Mouse (Mus musculus) MEL (cell line): ENCODE measurements at regions not wholly inside any gene's neighbourhood (a gene's known extent, or its start where the extent isn't known, plus 50 kb on each side); places are given as distances from the start of the nearest gene placed in this dataset.
"Not testable (repeated sequence)": the region's sequence is repeated elsewhere in the genome, so short reads cannot be mapped to it uniquely, and the experiment has no call there.

Source experiments
- CHD2 ChIP-seq: IDR thresholded peaks from 2 replicates; pipeline ENCODE4 v1.6.1; 2011; ENCODE audit warnings: low read length, improper control_type of control experiment
- CTCF ChIP-seq, 3 experiments: IDR thresholded peaks in 2 of 3; conservative IDR thresholded peaks in 1 of 3; 2 replicates each; pipeline ENCODE4 v1.5.1; 2011 to 2012; ENCODE audit warnings: low read length in 3 of 3, low read depth in 2 of 3, mild to moderate bottlenecking in 2 of 3, improper control_type of control experiment in 1 of 3, inconsistent platforms in 1 of 3, mixed read lengths in 1 of 3, moderate library complexity in 1 of 3; ENCODE audit not compliant: control insufficient read depth in 1 of 3, insufficient read depth in 1 of 3, poor library complexity in 1 of 3, severe bottlenecking in 1 of 3
- GABPA ChIP-seq: IDR thresholded peaks from 2 replicates; pipeline ENCODE4 v1.6.1; 2012; ENCODE audit warnings: low read depth, mild to moderate bottlenecking, inconsistent platforms, low read length, improper control_type of control experiment, moderate library complexity
- MAX ChIP-seq: IDR thresholded peaks from 2 replicates; pipeline ENCODE4 v1.6.1; 2011; ENCODE audit warnings: low read length, improper control_type of control experiment
- MAZ ChIP-seq: IDR thresholded peaks from 2 replicates; pipeline ENCODE4 v1.6.1; 2012; ENCODE audit warnings: low read depth, mild to moderate bottlenecking, inconsistent platforms, low read length, improper control_type of control experiment
- NRF1 ChIP-seq: IDR thresholded peaks from 2 replicates; pipeline ENCODE4 v1.6.1; 2014; ENCODE audit warnings: low read depth, mild to moderate bottlenecking, inconsistent platforms, low read length, improper control_type of control experiment, moderate library complexity; ENCODE audit not compliant: poor library complexity, insufficient read depth, severe bottlenecking
- POLR2A ChIP-seq, 2 experiments: IDR thresholded peaks; 2 replicates each; pipeline ENCODE4 v1.6.1; 2011 to 2012; ENCODE audit warnings: low read length in 2 of 2, mild to moderate bottlenecking in 2 of 2, control low read depth in 1 of 2, improper control_type of control experiment in 1 of 2, low read depth in 1 of 2, moderate library complexity in 1 of 2; ENCODE audit not compliant: control insufficient read depth in 1 of 2, insufficient read depth in 1 of 2, poor library complexity in 1 of 2
- POLR2AphosphoS5 ChIP-seq: IDR thresholded peaks from 2 replicates; pipeline ENCODE4 v1.6.1; 2012; ENCODE audit warnings: low read depth, borderline replicate concordance, mild to moderate bottlenecking, inconsistent platforms, low read length, moderate library complexity, mixed read lengths
- ZMIZ1 ChIP-seq: IDR thresholded peaks from 2 replicates; pipeline ENCODE4 v1.6.1; 2012; ENCODE audit warnings: low read depth, mild to moderate bottlenecking, inconsistent platforms, low read length, improper control_type of control experiment, moderate library complexity

- not testable (repeated sequence) for TF ChIP-seq POLR2A (IDR thresholded peaks at IDR 0.05; ENCODE audit: control insufficient read depth in 1 of 2, insufficient read depth in 1 of 2, low read depth in 1 of 2, low read length in 2 of 2, poor library complexity in 1 of 2); CTCF (IDR thresholded peaks at IDR 0.05 in 2 of 3, conservative IDR thresholded peaks at IDR 0.05 in 1 of 3; ENCODE audit: control insufficient read depth in 1 of 3, insufficient read depth in 1 of 3, low read depth in 2 of 3, low read length in 3 of 3, poor library complexity in 1 of 3, severe bottlenecking in 1 of 3); MAZ; MAX; POLR2AphosphoS5; ZMIZ1; NRF1; CHD2; GABPA
Measured at GRCm38 (mm10) chr14:52847970-52848369, 352.4 kb upstream of the Olfr1507 start.
